9 mouse cellular contexts compared by ENCODE assay signal in the genomic region with DNA sequence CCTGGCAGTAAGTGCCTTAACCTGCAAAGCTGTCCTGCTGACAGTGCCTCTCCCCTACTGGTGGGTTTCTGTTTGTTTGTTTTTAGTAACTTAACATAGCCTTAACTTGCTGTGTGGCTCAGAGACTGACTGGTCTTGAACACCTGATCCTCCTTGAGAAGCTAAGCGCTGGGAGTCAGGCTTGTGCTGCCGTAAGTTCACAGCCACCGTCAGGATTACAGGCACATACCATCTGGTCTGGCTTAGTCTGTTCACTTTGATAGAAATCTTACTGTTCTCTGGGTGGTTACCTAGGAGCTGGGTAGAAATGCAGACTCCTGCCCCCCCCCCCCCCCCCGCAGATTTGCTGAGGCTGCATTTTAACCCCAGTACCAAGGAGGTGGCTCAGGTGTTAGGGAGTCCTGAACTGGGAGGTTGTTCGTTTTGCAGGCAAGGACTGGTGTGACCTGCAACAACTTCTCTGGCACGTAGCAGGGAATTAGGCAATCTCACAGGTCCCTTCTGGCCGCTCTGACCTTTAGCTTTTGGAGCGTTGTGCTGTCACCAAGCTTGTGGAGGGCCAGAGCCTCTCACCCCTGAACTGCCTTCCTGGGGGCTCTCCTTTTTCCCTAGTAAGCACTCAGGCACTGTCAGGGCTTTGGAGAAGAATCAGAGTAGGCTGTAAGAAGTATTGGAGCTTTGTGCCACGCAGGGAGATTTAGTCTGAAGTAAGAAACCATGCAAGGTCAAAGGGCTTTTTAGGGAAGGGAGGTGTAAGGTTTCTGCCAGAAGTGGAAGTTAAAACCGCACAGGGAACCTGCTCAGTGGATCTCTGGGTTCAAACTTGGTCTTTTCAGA. TPM values are rescaled to one million over a fixed set of nuclear protein-coding genes. Genes with fewer than 3 reads are reported as not detected.
DNase-seq lines count a peak whose midpoint lies in the region; ATAC-seq lines count a peak whose summit lies in the region.
"Had no signal": no experiment of that assay in that cellular context is flagged by ENCODE, and none has a peak within 500 bp of the region (broad histone marks: within the 10 kb centered on the region; RNA-seq: fewer than 3 reads in every experiment).

No protein-coding gene starts in this region.

- peaks cover 79% of the 10 kb centered on the region for H3K4me1 ChIP-seq in forebrain, embryonic 12.5 days
- peaks cover 79% of the 10 kb centered on the region for H3K4me1 ChIP-seq in forebrain, embryonic 13.5 days
- peaks cover 79% of the 10 kb centered on the region for H3K4me1 ChIP-seq in midbrain, embryonic 12.5 days
- peaks cover 20% of the 10 kb centered on the region for H3K4me1 ChIP-seq in midbrain, embryonic 14.5 days (ENCODE audit: control insufficient read depth, insufficient read depth, low read length)
- H3K4me1 ChIP-seq in liver, embryonic 13.5 days (replicated peaks): peaks cover 91% of the 10 kb centered on the region
- peaks cover 19% of the 10 kb centered on the region for H3K4me1 ChIP-seq in hindbrain, embryonic 14.5 days (replicated peaks; ENCODE audit: control insufficient read depth, insufficient read depth, low read length)

- peak overlapping the region; percentile 21; the same call in 1 of the 2 replicates for H3K9ac ChIP-seq in forebrain, embryonic 12.5 days
- no peak overlapping the region for H3K9ac ChIP-seq in forebrain, embryonic 13.5 days
- H3K9ac ChIP-seq in midbrain, embryonic 12.5 days (replicated peaks): no peak overlapping the region; the same call in 1 of the 2 replicates
- no peak overlapping the region for H3K9ac ChIP-seq in midbrain, embryonic 14.5 days (replicated peaks; ENCODE audit: low read length)
- 0 out of 2 replicates have a peak overlapping the region, but pooled peaks have one; percentile 26 for H3K9ac ChIP-seq in liver, embryonic 13.5 days
- H3K9ac ChIP-seq in hindbrain, embryonic 14.5 days: no peak overlapping the region

- no peaks in the 10 kb centered on the region for H3K9me3 ChIP-seq in forebrain, embryonic 12.5 days
- no peaks in the 10 kb centered on the region; the same call in 1 of the 2 replicates for H3K9me3 ChIP-seq in forebrain, embryonic 13.5 days (replicated peaks)
- H3K9me3 ChIP-seq in midbrain, embryonic 12.5 days: no peaks in the 10 kb centered on the region
- no peaks in the 10 kb centered on the region for H3K9me3 ChIP-seq in midbrain, embryonic 14.5 days (ENCODE audit: control insufficient read depth, low read length)
- no peaks in the 10 kb centered on the region for H3K9me3 ChIP-seq in liver, embryonic 13.5 days (replicated peaks)
- H3K9me3 ChIP-seq in hindbrain, embryonic 14.5 days (ENCODE audit: control insufficient read depth, low read length): no peaks in the 10 kb centered on the region

- 0 out of 2 replicates have a peak overlapping the region, but pooled peaks have one; percentile 32 for H3K4me2 ChIP-seq in forebrain, embryonic 12.5 days
- no peak overlapping the region for H3K4me2 ChIP-seq in forebrain, embryonic 13.5 days
- 0 out of 2 replicates have a peak overlapping the region, but pooled peaks have one; percentile 3 for H3K4me2 ChIP-seq in midbrain, embryonic 12.5 days (replicated peaks)
- no peak overlapping the region for H3K4me2 ChIP-seq in midbrain, embryonic 14.5 days (ENCODE audit: low read length)
- H3K4me2 ChIP-seq in liver, embryonic 13.5 days: peak overlapping the region; percentile 54
- H3K4me2 ChIP-seq in hindbrain, embryonic 14.5 days (replicated peaks): no peak overlapping the region

- H3K4me3 ChIP-seq in forebrain, embryonic 12.5 days (replicated peaks): no peak overlapping the region
- H3K4me3 ChIP-seq in forebrain, embryonic 13.5 days: no peak overlapping the region
- H3K4me3 ChIP-seq in midbrain, embryonic 12.5 days: no peak overlapping the region
- H3K4me3 ChIP-seq in midbrain, embryonic 14.5 days (replicated peaks; ENCODE audit: low read depth, low read length): no peak overlapping the region
- H3K4me3 ChIP-seq in liver, embryonic 13.5 days (replicated peaks): no peak overlapping the region
- H3K4me3 ChIP-seq in hindbrain, embryonic 14.5 days (replicated peaks; ENCODE audit: low read length): no peak overlapping the region

- 0 out of 2 replicates have a peak, but pooled peaks cover 6% of the 10 kb centered on the region for H3K36me3 ChIP-seq in forebrain, embryonic 12.5 days (replicated peaks)
- H3K36me3 ChIP-seq in forebrain, embryonic 13.5 days (ENCODE audit: poor library complexity, severe bottlenecking): peaks cover 5% of the 10 kb centered on the region; the same call in 1 of the 2 replicates
- peaks cover 6% of the 10 kb centered on the region; the same call in 1 of the 2 replicates for H3K36me3 ChIP-seq in midbrain, embryonic 12.5 days
- no peaks in the 10 kb centered on the region for H3K36me3 ChIP-seq in midbrain, embryonic 14.5 days (ENCODE audit: control insufficient read depth, insufficient read depth, low read length)
- no peaks in the 10 kb centered on the region for H3K36me3 ChIP-seq in liver, embryonic 13.5 days
- no peaks in the 10 kb centered on the region for H3K36me3 ChIP-seq in hindbrain, embryonic 14.5 days (replicated peaks; ENCODE audit: control insufficient read depth, insufficient read depth)

- H3K27ac ChIP-seq in forebrain, embryonic 12.5 days: no peak overlapping the region
- no peak overlapping the region for H3K27ac ChIP-seq in forebrain, embryonic 13.5 days
- H3K27ac ChIP-seq in midbrain, embryonic 12.5 days (replicated peaks): peak overlapping the region; percentile 35; the same call in 1 of the 2 replicates
- no peak overlapping the region for H3K27ac ChIP-seq in midbrain, embryonic 14.5 days (replicated peaks; ENCODE audit: low read depth, low read length)
- peak overlapping the region; percentile 60 for H3K27ac ChIP-seq in liver, embryonic 13.5 days
- no peak overlapping the region for H3K27ac ChIP-seq in hindbrain, embryonic 14.5 days

- no peak for DNase-seq in midbrain, embryonic 14.5 days
- DNase-seq in liver, embryonic 13.5 days: no peak
- DNase-seq in thymus, postnatal 14 days: peak; percentile 25
- no peak for DNase-seq in layer of hippocampus, postnatal 25 days (ENCODE audit: extremely low spot score in 1 of 2, low spot score in 1 of 2)
- no peak for DNase-seq in hindbrain, embryonic 14.5 days (ENCODE audit: low spot score)

- WGBS in forebrain, embryonic 12.5 days: 52% methylated on average over 10 of the region's 10 CpGs
- WGBS in forebrain, embryonic 13.5 days: 45% methylated on average over 10 of the region's 10 CpGs
- 28% methylated on average over 10 of the region's 10 CpGs for WGBS in midbrain, embryonic 12.5 days
- 33% methylated on average over 10 of the region's 10 CpGs for WGBS in midbrain, embryonic 14.5 days
- WGBS in liver, embryonic 13.5 days (ENCODE audit: insufficient replicate concordance): 38% methylated on average over 10 of the region's 10 CpGs
- 50% methylated on average over 9 of the region's 10 CpGs for WGBS in hindbrain, embryonic 14.5 days

- no peak for ATAC-seq in forebrain, embryonic 12.5 days (ENCODE audit: low FRiP score)
- ATAC-seq in forebrain, embryonic 13.5 days: no peak
- no peak; the same call in 1 of the 2 replicates for ATAC-seq in midbrain, embryonic 12.5 days (ENCODE audit: low FRiP score, low read depth)
- no peak for ATAC-seq in midbrain, embryonic 14.5 days (ENCODE audit: low FRiP score, low TSS enrichment)
- peak; percentile 48 for ATAC-seq in liver, embryonic 13.5 days (ENCODE audit: low read depth)
- ATAC-seq in hindbrain, embryonic 14.5 days (ENCODE audit: low FRiP score): no peak
- ATAC-seq: Patski had no signal

- H3K27me3 ChIP-seq in forebrain, embryonic 12.5 days: no peaks in the 10 kb centered on the region
- H3K27me3 ChIP-seq in forebrain, embryonic 13.5 days: no peaks in the 10 kb centered on the region
- H3K27me3 ChIP-seq in midbrain, embryonic 12.5 days: no peaks in the 10 kb centered on the region
- no peaks in the 10 kb centered on the region for H3K27me3 ChIP-seq in midbrain, embryonic 14.5 days (ENCODE audit: control insufficient read depth, insufficient read depth, low read length)
- H3K27me3 ChIP-seq in liver, embryonic 13.5 days: 0 out of 2 replicates have a peak, but pooled peaks cover 3% of the 10 kb centered on the region
- H3K27me3 ChIP-seq in hindbrain, embryonic 14.5 days (ENCODE audit: control insufficient read depth, insufficient read depth, low read length): no peaks in the 10 kb centered on the region
- H3K27me3 ChIP-seq: Patski had no signal

RNA-seq across cellular contexts. Expression of gene Zfp710, which starts 7.8 kb away (rescaled TPM):
- 30.5 and 33.9 TPM in 2 replicates for polyA plus RNA-seq in forebrain, embryonic 12.5 days (2016; fragmentation: Nextera tagmentation; extraction: Ambion mirVana)
- polyA plus RNA-seq in forebrain, embryonic 13.5 days (2015; fragmentation: Nextera tagmentation; extraction: Ambion mirVana): 20.6 and 23.1 TPM in 2 replicates
- 31.1 and 32.8 TPM in 2 replicates for polyA plus RNA-seq in midbrain, embryonic 12.5 days (2016; fragmentation: Nextera tagmentation; extraction: Ambion mirVana)
- polyA plus RNA-seq in midbrain, embryonic 14.5 days (2014; fragmentation: Nextera tagmentation; extraction: Ambion mirVana): 17.0 and 17.7 TPM in 2 replicates
- 3.9 and 5.2 TPM in 2 replicates for polyA plus RNA-seq in liver, embryonic 13.5 days (2015; fragmentation: Nextera tagmentation; extraction: Ambion mirVana)
- 10 to 100 TPM; 20.9 to 22.9 TPM for total RNA-seq in layer of hippocampus, postnatal 25 days (2021)
- 14.7 and 17.5 TPM in 2 replicates for polyA plus RNA-seq in hindbrain, embryonic 14.5 days (2014; fragmentation: Nextera tagmentation; extraction: Ambion mirVana)

Comparison
In these comparisons a context has a peak if more than half of its experiments do, and no peak if none do; other contexts are left out.
1. H3K27ac ChIP-seq: peak in midbrain, embryonic 12.5 days (single experiment) and liver, embryonic 13.5 days (single experiment); none in forebrain, embryonic 12.5 days (single experiment), forebrain, embryonic 13.5 days (single experiment), midbrain, embryonic 14.5 days (single experiment) and hindbrain, embryonic 14.5 days (single experiment).
2. H3K4me2 ChIP-seq: peak in forebrain, embryonic 12.5 days (single experiment), midbrain, embryonic 12.5 days (single experiment) and liver, embryonic 13.5 days (single experiment); none in forebrain, embryonic 13.5 days (single experiment), midbrain, embryonic 14.5 days (single experiment) and hindbrain, embryonic 14.5 days (single experiment).
3. H3K9ac ChIP-seq: peak in forebrain, embryonic 12.5 days (single experiment) and liver, embryonic 13.5 days (single experiment); none in forebrain, embryonic 13.5 days (single experiment), midbrain, embryonic 12.5 days (single experiment), midbrain, embryonic 14.5 days (single experiment) and hindbrain, embryonic 14.5 days (single experiment).